Mouse (Mus musculus) thymus, postnatal 0 days (tissue): Measurements from ENCODE around the gene Tmem186. TPM values are rescaled to one million over a fixed set of nuclear protein-coding genes. Genes with fewer than 3 reads are reported as not detected.

Experiments
- DNase-seq: peaks from one replicate; pipeline ENCODE4 v3.0.0-alpha.2; 2015; ENCODE audit warnings: low spot score
- microRNA-seq: library from miRNA; unstranded; fragments of <30 nt; microRNA quantifications from one replicate; pipeline ENCODE4, GENCODE M21; 2016; ENCODE audit warnings: borderline number of aligned reads
- polyA plus RNA-seq: library from polyadenylated mRNA; unstranded; fragments of >200 nt; fragmentation: Nextera tagmentation; extraction: Ambion mirVana; gene quantifications from 2 replicates; pipeline ENCODE4 v1.2.1, GENCODE M21; 2015

Gene Tmem186
- polyA plus RNA-seq, 1 experiment from 2014 or later = 22.8 TPM

- no peak for DNase-seq
Measured at GRCm38 (mm10) chr16:8613039-8613438, 24.5 kb downstream of the Tmem186 start.

GRCm38 (mm10) chr16:8612214-8613005 is 25.1 kb downstream of the Tmem186 start:
- no peak for DNase-seq

- peak; percentile 78 for DNase-seq
Measured at GRCm38 (mm10) chr16:8610397-8610796, 27.1 kb downstream of the Tmem186 start.

GRCm38 (mm10) chr16:8603789-8604188 is 33.7 kb downstream of the Tmem186 start:
- no peak for DNase-seq

- DNase-seq = no peak
Measured at GRCm38 (mm10) chr16:8597516-8597915, 40.0 kb downstream of the Tmem186 start.

GRCm38 (mm10) chr16:8596336-8596735 is 41.2 kb downstream of the Tmem186 start:
- DNase-seq = no peak

- DNase-seq = no peak
Measured at GRCm38 (mm10) chr16:8595411-8595810, 42.1 kb downstream of the Tmem186 start.

GRCm38 (mm10) chr16:8585056-8585455 is 52.5 kb downstream of the Tmem186 start:
- DNase-seq = no peak

GRCm38 (mm10) chr16:8584248-8584647 is 53.3 kb downstream of the Tmem186 start:
- no peak for DNase-seq

Small RNAs within 50 kb of the gene (microRNA-seq; reads per million reads assigned to microRNA genes)
- not detected for gene Gm22137

Other genes with a start within 250 kb of the Tmem186 start
- 0.13 TPM in 1 of 2 replicates, not detected in the other for gene Tmem114, start 212.6 kb downstream of the Tmem186 start, polyA plus RNA-seq
- gene Mettl22, start 166.9 kb downstream of the Tmem186 start, polyA plus RNA-seq = 17.0 and 17.9 TPM in 2 replicates
- 9.3 and 13.9 TPM in 2 replicates for gene Abat, start 124.3 kb downstream of the Tmem186 start, polyA plus RNA-seq
- 53.3 and 60.3 TPM in 2 replicates for gene Pmm2, start within 50 bp of the Tmem186 start, polyA plus RNA-seq
- gene Carhsp1, start 34.4 kb upstream of the Tmem186 start, polyA plus RNA-seq = 34.2 and 37.6 TPM in 2 replicates
- gene Gm5767, start 43.1 kb upstream of the Tmem186 start, polyA plus RNA-seq = not detected in 2 replicates
- gene Usp7, start 154.6 kb upstream of the Tmem186 start, polyA plus RNA-seq = 43.0 and 50.3 TPM in 2 replicates
- gene 1810013L24Rik, start 192.4 kb upstream of the Tmem186 start, polyA plus RNA-seq = 18.3 and 24.5 TPM in 2 replicates